ENCODE assay signal across 13 mouse cellular contexts in the genomic region with DNA sequence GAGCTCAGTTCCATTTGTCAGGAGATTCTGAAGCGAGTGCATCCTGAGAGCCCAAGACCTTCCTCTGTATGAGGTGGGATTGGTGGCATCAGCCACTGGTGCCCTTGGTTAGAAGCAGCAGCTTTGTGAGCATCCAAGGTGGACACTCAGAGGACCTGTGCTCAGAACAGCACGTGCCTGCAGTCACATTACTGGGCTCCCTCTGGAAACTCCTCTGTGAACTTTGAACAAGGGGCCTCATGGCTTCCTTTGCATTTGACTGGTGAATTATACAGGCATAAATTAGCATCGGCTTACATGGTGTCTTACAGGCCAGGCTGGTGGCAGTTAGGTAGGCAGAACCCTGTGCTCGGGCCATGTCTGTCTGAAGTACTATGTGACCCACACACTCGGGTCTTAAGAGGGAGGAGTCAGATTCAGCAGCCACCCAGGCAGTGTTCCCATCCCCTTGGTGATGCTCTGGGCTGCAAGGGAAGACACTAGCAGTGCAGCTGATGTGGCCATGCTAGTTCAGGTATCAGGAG.
DNase-seq lines count a peak whose midpoint lies in the region; ATAC-seq lines count a peak whose summit lies in the region.
"Had no signal": no experiment of that assay in that cellular context is flagged by ENCODE, and none has a peak within 500 bp of the region (broad histone marks: within the 10 kb centered on the region; RNA-seq: fewer than 3 reads in every experiment).

No protein-coding gene starts in this region.

- H3K27me3 ChIP-seq in kidney, embryonic 14.5 days (ENCODE audit: control insufficient read depth, insufficient read depth, low read length) = no peaks in the 10 kb centered on the region
- no peaks in the 10 kb centered on the region for H3K27me3 ChIP-seq in midbrain, embryonic 15.5 days (replicated peaks)
- no peaks in the 10 kb centered on the region for H3K27me3 ChIP-seq in midbrain, embryonic 10.5 days (ENCODE audit: low read depth, poor library complexity, severe bottlenecking)
- no peaks in the 10 kb centered on the region for H3K27me3 ChIP-seq in forebrain, embryonic 15.5 days
- H3K27me3 ChIP-seq: embryonic facial prominence, embryonic 13.5 days; heart, embryonic 12.5 days; hindbrain, embryonic 12.5 days had no signal

- no peaks in the 10 kb centered on the region for H3K9me3 ChIP-seq in kidney, embryonic 14.5 days (ENCODE audit: control insufficient read depth, low read length)
- no peaks in the 10 kb centered on the region for H3K9me3 ChIP-seq in midbrain, embryonic 15.5 days
- H3K9me3 ChIP-seq in midbrain, embryonic 10.5 days (replicated peaks) = no peaks in the 10 kb centered on the region
- no peaks in the 10 kb centered on the region for H3K9me3 ChIP-seq in forebrain, embryonic 15.5 days
- H3K9me3 ChIP-seq: embryonic facial prominence, embryonic 13.5 days; heart, embryonic 12.5 days; hindbrain, embryonic 12.5 days had no signal

- DNase-seq in kidney, postnatal 25 days = no peak
- no peak for DNase-seq in midbrain, embryonic 10.5 days (ENCODE audit: low spot score)
- DNase-seq in kidney, postnatal 36 days = peak; percentile 10 to 13
- no peak for DNase-seq in MN1 (ENCODE audit: low spot score)
- DNase-seq: adrenal gland, postnatal 36 days had no signal

- H3K9ac ChIP-seq in kidney, embryonic 14.5 days (ENCODE audit: low read depth, low read length) = no peak overlapping the region
- H3K9ac ChIP-seq in midbrain, embryonic 15.5 days = no peak overlapping the region
- no peak overlapping the region for H3K9ac ChIP-seq in forebrain, embryonic 15.5 days (replicated peaks)
- H3K9ac ChIP-seq: embryonic facial prominence, embryonic 13.5 days; heart, embryonic 12.5 days; hindbrain, embryonic 12.5 days had no signal

- 44% methylated on average over 5 of the region's 5 CpGs for WGBS in kidney, embryonic 14.5 days
- WGBS in midbrain, embryonic 15.5 days = 65% methylated on average over 5 of the region's 5 CpGs
- WGBS in midbrain, embryonic 10.5 days = 85% methylated on average over 5 of the region's 5 CpGs
- WGBS in forebrain, embryonic 15.5 days = 50% methylated on average over 5 of the region's 5 CpGs

- H3K36me3 ChIP-seq in kidney, embryonic 14.5 days (ENCODE audit: control insufficient read depth, insufficient read depth, low read length) = no peaks in the 10 kb centered on the region
- no peaks in the 10 kb centered on the region for H3K36me3 ChIP-seq in midbrain, embryonic 15.5 days (replicated peaks)
- 0 out of 2 replicates have a peak, but pooled peaks cover 2% of the 10 kb centered on the region for H3K36me3 ChIP-seq in midbrain, embryonic 10.5 days
- H3K36me3 ChIP-seq in forebrain, embryonic 15.5 days = no peaks in the 10 kb centered on the region
- H3K36me3 ChIP-seq: G1E; heart, embryonic 12.5 days; hindbrain, embryonic 12.5 days had no signal

- H3K4me2 ChIP-seq in kidney, embryonic 14.5 days (replicated peaks; ENCODE audit: low read depth, low read length) = no peak overlapping the region
- no peak overlapping the region for H3K4me2 ChIP-seq in midbrain, embryonic 15.5 days
- H3K4me2 ChIP-seq in forebrain, embryonic 15.5 days (replicated peaks) = no peak overlapping the region
- H3K4me2 ChIP-seq: embryonic facial prominence, embryonic 13.5 days; heart, embryonic 12.5 days; hindbrain, embryonic 12.5 days had no signal

- peaks cover 4% of the 10 kb centered on the region; the same call in 1 of the 2 replicates for H3K4me1 ChIP-seq in kidney, embryonic 14.5 days (ENCODE audit: control insufficient read depth, insufficient read depth, low read length)
- no peaks in the 10 kb centered on the region for H3K4me1 ChIP-seq in midbrain, embryonic 15.5 days
- H3K4me1 ChIP-seq in midbrain, embryonic 10.5 days = peaks cover 4% of the 10 kb centered on the region; the same call in 1 of the 2 replicates
- H3K4me1 ChIP-seq in forebrain, embryonic 15.5 days = peaks cover 19% of the 10 kb centered on the region
- H3K4me1 ChIP-seq: heart, embryonic 12.5 days; hindbrain, embryonic 12.5 days had no signal

- H3K4me3 ChIP-seq in kidney, embryonic 14.5 days (ENCODE audit: low read length) = no peak overlapping the region
- no peak overlapping the region for H3K4me3 ChIP-seq in midbrain, embryonic 15.5 days
- H3K4me3 ChIP-seq in midbrain, embryonic 10.5 days = no peak overlapping the region
- H3K4me3 ChIP-seq in forebrain, embryonic 15.5 days = no peak overlapping the region
- H3K4me3 ChIP-seq: embryonic facial prominence, embryonic 13.5 days; heart, embryonic 12.5 days; hindbrain, embryonic 12.5 days had no signal

- peak overlapping the region; percentile 80 for H3K27ac ChIP-seq in kidney, embryonic 14.5 days (ENCODE audit: low read depth, low read length)
- 0 out of 2 replicates have a peak overlapping the region, but pooled peaks have one; percentile 18 for H3K27ac ChIP-seq in midbrain, embryonic 15.5 days
- no peak overlapping the region for H3K27ac ChIP-seq in midbrain, embryonic 10.5 days (replicated peaks)
- peak overlapping the region; percentile 53 for H3K27ac ChIP-seq in forebrain, embryonic 15.5 days (replicated peaks)
- H3K27ac ChIP-seq: embryonic facial prominence, embryonic 13.5 days; hindbrain, embryonic 12.5 days had no signal

- ATAC-seq in kidney, embryonic 14.5 days (ENCODE audit: low FRiP score, low TSS enrichment) = peak; percentile 29; the same call in 1 of the 2 replicates
- peak; percentile 43; the same call in 1 of the 2 replicates for ATAC-seq in midbrain, embryonic 15.5 days (replicated peaks)
- ATAC-seq in forebrain, embryonic 15.5 days (replicated peaks) = peak; percentile 49
- ATAC-seq in activated CD4-positive, CD25-positive, alpha-beta regulatory T cell, adult 4 months = no peak

Comparison
In these comparisons a context has a peak if more than half of its experiments do, and no peak if none do; other contexts are left out.
1. DNase-seq: peak in kidney, postnatal 36 days (2 of 2); none in kidney, postnatal 25 days (0 of 2), midbrain, embryonic 10.5 days (single experiment) and MN1 (single experiment).